Mouse (Mus musculus) urinary bladder, postnatal 4 days (tissue): ENCODE data around the gene Mrpl2.

Experiments used
- DNase-seq, 2 experiments: peaks; one replicate each; pipeline ENCODE4 v3.0.0; 2021 to 2022; ENCODE audit warnings: low spot score in 2 of 2

Gene Mrpl2

DNA sequence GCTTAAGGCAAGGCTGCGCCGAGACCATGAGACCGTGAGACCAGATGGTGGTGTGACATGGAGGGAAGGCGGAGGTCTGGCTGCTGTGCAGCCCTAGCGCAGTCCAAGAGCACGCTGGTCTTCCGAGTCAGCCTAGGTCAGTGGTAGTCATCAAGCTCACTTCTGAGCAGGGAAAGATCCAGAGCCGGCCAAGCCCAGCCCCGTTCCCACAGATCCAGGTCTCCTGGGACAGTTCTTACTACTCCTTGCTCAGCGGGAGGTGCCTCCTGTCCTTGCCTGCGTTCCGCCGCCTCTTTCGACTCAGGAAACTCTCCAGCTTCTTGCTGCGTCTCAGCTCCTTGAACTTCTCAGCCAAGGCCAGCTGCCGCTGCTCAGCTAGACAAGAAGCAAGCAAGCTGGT lies 21.7 kb downstream of the Mrpl2 start:
- no peak for DNase-seq

GRCm38 (mm10) chr17:46669911-46670310 lies 23.9 kb downstream of the Mrpl2 start:
- no peak for DNase-seq

- peak; percentile 86 to 92 for DNase-seq
Observed at GRCm38 (mm10) chr17:46673850-46674529, 28.0 kb downstream of the Mrpl2 start, which contains the start of gene Rrp36. Gene Rrp36, minus strand, starts transcription at chr17:46674352.

GRCm38 (mm10) chr17:46674530-46675283 lies 28.7 kb downstream of the Mrpl2 start:
- no peak for DNase-seq

- no peak for DNase-seq
Observed at GRCm38 (mm10) chr17:46678416-46678815, 32.4 kb downstream of the Mrpl2 start, which contains the start of gene Mea1. Gene Mea1, plus strand, starts transcription at chr17:46678793.

GRCm38 (mm10) chr17:46678911-46679310 lies 32.9 kb downstream of the Mrpl2 start:
- DNase-seq, result no peak

GRCm38 (mm10) chr17:46679843-46680759 lies 34.1 kb downstream of the Mrpl2 start:
- DNase-seq, result peak in 1 of 2 experiments; percentile 34

- DNase-seq, result peak; percentile 98
Observed at GRCm38 (mm10) chr17:46680760-46681373, 34.8 kb downstream of the Mrpl2 start, which contains the start of gene Klhdc3. Gene Klhdc3, minus strand, starts transcription at chr17:46680914.

DNA sequence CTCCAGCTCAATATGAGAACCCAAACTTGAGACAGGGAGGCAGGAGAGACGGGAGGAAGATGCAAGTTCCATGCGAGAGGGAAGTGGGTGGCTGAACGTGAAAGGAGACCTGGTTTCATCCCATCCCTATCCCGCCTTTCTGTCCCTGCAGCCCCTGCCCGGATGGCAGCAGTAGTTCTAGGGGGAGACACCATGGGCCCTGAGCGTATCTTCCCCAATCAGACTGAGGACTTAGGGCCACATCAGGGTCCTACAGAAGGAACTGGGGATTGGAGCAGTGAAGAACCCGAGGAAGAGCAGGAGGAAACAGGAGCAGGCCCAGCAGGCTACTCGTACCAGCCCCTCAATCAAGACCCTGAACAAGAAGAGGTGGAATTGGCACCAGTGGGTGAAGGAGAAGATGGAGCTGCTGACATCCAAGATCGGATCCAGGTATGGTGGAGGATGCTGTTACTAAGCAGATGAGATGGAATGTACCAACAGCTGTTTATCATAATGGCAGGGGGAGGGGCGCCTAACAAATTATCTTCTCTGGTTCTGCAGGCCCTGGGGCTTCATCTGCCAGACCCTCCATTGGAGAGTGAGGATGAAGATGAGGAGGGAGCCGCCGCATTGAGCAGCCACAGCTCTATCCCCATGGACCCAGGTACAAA lies 35.6 kb downstream of the Mrpl2 start:
- no peak for DNase-seq

DNA sequence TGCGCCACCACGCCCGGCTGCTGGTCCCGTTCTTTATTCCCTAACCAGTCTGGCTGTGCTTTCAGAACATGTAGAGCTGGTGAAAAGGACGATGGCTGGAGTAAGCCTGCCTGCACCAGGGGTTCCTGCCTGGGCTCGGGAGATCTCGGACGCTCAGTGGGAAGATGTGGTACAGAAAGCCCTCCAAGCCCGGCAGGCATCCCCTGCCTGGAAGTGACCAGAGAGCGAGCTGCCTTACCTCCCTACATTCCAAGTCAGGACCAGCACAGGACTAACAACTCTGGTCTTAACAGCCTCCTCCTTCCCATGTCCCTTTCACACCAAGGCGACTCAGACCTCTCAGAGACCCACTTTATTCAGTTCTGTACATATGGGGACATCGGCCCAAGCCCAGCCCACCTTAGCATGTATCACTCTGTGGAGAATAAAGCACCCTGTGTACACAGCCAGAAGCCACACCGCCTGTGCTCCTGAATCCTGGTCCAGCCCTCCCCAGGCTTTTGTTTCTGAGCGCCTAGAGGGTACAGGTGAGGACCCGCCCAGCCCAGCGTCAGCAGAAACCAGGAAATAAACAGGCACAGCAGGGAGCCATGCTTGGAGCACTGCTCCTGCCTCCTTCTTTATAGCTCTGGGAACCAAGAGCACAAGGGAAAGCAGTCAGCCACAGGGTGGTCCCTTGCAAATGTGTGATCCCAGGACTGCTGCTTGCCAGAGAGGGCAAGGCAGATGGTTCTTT lies 36.8 kb downstream of the Mrpl2 start:
- DNase-seq, result no peak

GRCm38 (mm10) chr17:46685913-46686312 lies 39.9 kb downstream of the Mrpl2 start:
- no peak for DNase-seq

DNA sequence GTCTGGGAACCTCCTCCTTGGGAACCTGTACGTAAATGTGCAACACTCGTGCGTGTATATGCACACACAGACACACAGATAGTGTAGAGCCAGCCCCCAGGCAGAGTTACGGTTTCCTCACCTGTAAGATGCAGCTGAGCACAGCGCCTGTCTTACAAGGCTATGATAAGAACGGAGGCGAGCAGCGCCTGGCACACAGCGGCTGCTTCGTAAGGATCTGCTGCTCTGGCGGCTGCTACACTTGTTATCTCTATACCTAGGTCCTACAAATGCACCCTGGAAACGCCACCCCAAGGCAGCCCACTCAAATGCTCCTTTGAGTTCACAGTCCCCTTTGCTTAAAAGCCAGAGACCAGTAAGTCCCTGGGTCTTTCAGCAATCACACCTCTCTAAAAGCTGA lies 44.6 kb downstream of the Mrpl2 start:
- DNase-seq, result no peak

GRCm38 (mm10) chr17:46691390-46691789 lies 45.4 kb downstream of the Mrpl2 start:
- DNase-seq, result no peak

DNA sequence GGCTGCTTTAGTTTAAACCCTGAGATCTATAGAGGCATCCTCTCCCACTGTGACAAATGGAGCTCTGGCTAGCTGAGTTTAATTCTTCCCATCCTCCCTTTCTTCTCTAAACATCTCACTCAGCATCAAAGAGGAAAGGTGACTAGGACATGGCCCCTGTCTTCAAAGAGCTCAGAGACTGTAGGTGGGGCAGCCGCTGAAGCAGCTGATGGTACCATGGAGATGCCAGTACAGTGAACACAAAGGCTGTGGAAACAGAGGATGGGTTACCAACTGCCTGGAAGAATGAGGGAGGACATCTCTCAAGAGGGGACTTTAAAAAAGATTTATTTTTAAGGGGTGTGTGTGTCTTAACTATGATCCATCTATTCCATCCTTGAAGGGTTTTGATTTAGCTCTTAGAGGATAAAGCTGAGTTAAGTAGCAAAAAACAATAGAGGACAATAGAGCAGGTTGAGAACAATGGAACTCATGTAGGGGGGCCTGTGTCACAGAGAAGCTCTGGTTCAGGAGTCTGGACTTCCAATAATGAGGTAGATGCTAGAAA lies 48.6 kb downstream of the Mrpl2 start:
- DNase-seq, result no peak

- DNase-seq, result no peak
Observed at GRCm38 (mm10) chr17:46698515-46698914, 52.5 kb downstream of the Mrpl2 start.

DNA sequence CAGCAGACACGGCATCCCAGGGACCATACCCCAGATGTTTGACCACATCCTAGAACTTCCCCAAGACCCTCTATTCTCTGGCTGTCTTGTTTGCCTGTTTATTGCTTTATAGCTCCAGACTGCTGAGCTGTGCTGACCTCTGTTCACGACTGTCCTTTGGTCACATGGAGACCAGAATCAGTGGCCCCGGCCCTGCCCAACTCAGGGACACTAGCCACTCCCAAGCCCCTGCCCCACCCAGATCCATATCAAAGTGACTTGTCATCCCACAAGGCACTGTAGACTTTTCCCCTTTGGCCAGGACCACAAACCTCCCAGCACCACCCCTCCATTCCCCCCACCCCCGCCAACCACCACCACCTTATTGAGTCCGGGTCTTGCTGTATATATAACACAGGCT lies 53.2 kb downstream of the Mrpl2 start:
- no peak for DNase-seq
